ENCODE assay signal across 8 mouse cellular contexts in genomic region chr19:41482190-41482908, GRCm38 (mm10). TPM values are rescaled to one million over a fixed set of nuclear protein-coding genes. Genes with fewer than 3 reads are reported as not detected.
DNase-seq lines count a peak whose midpoint lies in the region; ATAC-seq lines count a peak whose summit lies in the region.

Gene Lcor (plus strand): TSS chr19:41482637.

- H3K27ac ChIP-seq in intestine, embryonic 15.5 days, result peak within 1 kb of the TSS; percentile 100

- H3K4me3 ChIP-seq in intestine, embryonic 15.5 days (replicated peaks), result peak within 1 kb of the TSS; percentile 94

- no peaks in the 10 kb centered on the region for H3K36me3 ChIP-seq in intestine, embryonic 15.5 days

- H3K4me1 ChIP-seq in intestine, embryonic 15.5 days (replicated peaks), result peaks cover 7% of the 10 kb centered on the region; the same call in 1 of the 2 replicates

- no peaks in the 10 kb centered on the region for H3K9me3 ChIP-seq in intestine, embryonic 15.5 days

- peak within 1 kb of the TSS; percentile 66 for H3K4me2 ChIP-seq in intestine, embryonic 15.5 days (replicated peaks)

- peak; percentile 81 to 83 for DNase-seq in adrenal gland, adult 18-20 months (ENCODE audit: low spot score in 2 of 2)
- DNase-seq in embryo, embryonic 10.5 days (ENCODE audit: low spot score), result peak; percentile 84
- peak; percentile 87 for DNase-seq in gastrocnemius, postnatal 25 days
- peak; percentile 78 to 86 for DNase-seq in left cerebral cortex, postnatal 25 days (ENCODE audit: low spot score in 2 of 2)
- peak; percentile 76 for DNase-seq in mesoderm, embryonic 11.5 days (ENCODE audit: low read depth, low spot score)
- peak; percentile 56 to 73 for DNase-seq in right cerebral cortex, postnatal 36 days (ENCODE audit: low spot score in 2 of 2)
- peak; percentile 74 to 82 for DNase-seq in urinary bladder, postnatal 4 days (ENCODE audit: low spot score in 2 of 2)

- H3K9ac ChIP-seq in intestine, embryonic 15.5 days, result peak within 1 kb of the TSS; percentile 93

- under 1% methylated on average over 70 of the region's 92 CpGs for WGBS in intestine, embryonic 15.5 days

- no peaks in the 10 kb centered on the region for H3K27me3 ChIP-seq in intestine, embryonic 15.5 days (replicated peaks)

- intact Hi-C loops in left cerebral cortex, postnatal 25 days (cut with DNase I), result loop anchor here (5.0 kb wide), 3 partner anchors 165 to 365 kb away; partner anchors contain the start of genes Frat2 and Tm9sf3

- peak; percentile 96 for ATAC-seq in intestine, embryonic 15.5 days

RNA-seq across cellular contexts. Expression of gene Lcor, which starts in this region (rescaled TPM):
- 10 to 100 TPM; 15.4 to 16.0 TPM for total RNA-seq in adrenal gland, adult 18-20 months (2021)
- total RNA-seq in gastrocnemius, postnatal 25 days (2021), result 10 to 100 TPM; 11.9 to 13.4 TPM
- polyA plus RNA-seq in intestine, embryonic 15.5 days (2015; fragmentation: Nextera tagmentation; extraction: Ambion mirVana), result 27.3 and 30.3 TPM in 2 replicates
- total RNA-seq in left cerebral cortex, postnatal 25 days (2021), result 10 to 100 TPM; 19.5 to 19.8 TPM

Comparison
In these comparisons a context has a peak if more than half of its experiments do, and no peak if none do; other contexts are left out.
1. Peak in every context shown above with its lines: DNase-seq, ATAC-seq, H3K4me3 ChIP-seq and H3K27ac ChIP-seq.